Mouse (Mus musculus) thymus, postnatal 10 days (tissue): Measurements from ENCODE around the gene Rasgrp4.
A peak's percentile ranks its signal among the peaks of the same experiment; 100 is the strongest.
"Not testable (repeated sequence)": the region's sequence is repeated elsewhere in the genome, so short reads cannot be mapped to it uniquely, and the experiment has no call there.

Source experiments
- DNase-seq, 2 experiments: peaks; one replicate each; pipeline ENCODE4 v3.0.0; 2021; ENCODE audit warnings: low spot score in 2 of 2

Rasgrp4 gene

DNA sequence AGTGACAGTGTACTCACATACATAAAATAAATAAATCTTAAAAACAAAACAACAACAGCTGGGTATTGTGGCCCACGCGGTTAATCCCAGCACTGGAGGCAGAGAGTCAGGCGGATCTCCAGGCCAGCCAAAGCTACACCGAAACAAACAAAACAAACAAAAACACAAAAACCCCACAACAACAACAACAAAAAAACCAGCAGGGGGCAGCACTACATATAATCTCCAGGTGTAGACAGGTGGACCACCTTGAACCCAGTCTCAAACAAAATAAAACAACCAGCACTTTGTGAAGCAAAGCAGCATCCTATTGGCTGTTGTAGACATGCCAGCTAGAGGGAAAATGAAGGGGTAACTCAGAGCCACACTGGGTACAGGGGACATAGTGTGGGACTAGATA lies 43.5 kb downstream of the Rasgrp4 start:
- DNase-seq = peak in 1 of 2 experiments; percentile 28

DNA sequence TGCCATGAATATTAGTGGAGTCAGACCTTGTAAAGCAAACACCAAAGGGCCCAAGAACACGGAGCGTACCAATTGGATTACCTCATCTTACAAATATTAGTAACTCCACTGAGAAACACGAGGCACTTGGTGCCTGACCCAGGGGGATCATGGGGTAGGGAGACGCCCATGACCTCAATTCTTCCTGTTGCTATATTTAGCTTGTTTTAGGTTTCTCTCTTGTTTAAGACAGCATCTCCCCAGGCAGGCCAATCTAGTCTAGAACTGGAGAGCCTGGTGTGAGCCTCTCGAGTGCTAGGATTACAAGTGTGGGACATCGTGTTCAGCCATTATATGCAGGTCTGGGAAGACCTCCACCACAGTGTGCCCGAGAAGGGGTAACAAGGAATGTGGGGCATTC lies 44.7 kb downstream of the Rasgrp4 start:
- no peak for DNase-seq

DNA sequence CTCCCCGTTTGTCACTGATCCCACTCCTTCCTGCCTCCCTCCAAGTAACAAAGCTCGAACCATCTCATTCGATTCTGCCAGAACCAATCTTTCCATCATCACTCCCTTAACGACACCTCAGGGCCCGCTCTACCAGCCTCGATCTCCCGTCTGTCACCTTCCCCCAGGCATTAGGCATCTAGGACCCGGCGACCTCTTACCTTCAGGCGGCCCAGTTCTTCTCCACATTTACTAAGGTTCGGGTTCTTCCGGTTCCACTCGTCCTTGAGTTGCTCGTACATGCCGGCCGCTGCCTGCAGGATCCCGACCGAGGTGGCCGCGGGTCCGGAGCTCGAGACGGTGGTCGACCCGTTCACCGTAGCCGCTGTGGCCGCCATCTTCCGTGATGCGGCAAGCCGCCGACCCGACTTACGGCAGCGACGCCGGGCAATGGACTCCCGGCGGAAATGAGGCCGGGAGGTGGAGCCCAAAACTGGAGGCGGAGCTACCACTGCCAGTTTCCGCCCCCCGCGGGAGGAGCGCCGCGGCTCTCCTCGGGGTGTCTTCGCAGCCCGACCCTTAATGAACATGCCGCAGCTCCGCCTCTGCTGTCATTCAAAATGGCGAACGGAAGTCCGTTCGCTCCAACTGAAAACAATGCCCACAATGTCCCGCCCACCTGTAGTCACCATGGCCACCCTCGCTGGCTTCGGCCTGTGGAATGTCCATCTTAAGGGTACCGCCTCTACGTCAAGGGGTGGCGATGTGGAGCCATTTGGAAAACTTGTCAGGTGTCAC lies 45.6 kb downstream of the Rasgrp4 start, which contains the start of gene Psmd8:
TSS of gene Psmd8 (minus strand) at position 625 of the 777 bp plus-strand sequence.
- DNase-seq = peak; percentile 95

DNA sequence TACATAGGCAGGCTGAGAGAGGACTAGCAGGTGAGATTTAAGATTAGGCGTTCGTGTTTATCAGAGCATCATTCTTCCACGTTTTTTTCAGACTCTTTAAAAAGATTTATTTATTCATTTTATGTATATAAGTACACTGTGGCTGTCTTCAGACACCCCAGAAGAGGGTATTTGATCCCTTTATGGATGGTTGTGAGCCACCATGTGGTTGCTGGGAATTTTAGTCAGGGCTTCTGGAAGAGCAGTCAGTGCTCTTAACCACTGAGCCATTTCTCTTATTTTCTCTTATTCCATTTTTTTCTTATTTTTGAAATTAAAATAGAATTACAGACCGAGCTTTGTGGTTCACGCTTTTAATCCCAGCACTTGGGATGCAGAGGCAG lies 46.2 kb downstream of the Rasgrp4 start:
- no peak for DNase-seq

DNA sequence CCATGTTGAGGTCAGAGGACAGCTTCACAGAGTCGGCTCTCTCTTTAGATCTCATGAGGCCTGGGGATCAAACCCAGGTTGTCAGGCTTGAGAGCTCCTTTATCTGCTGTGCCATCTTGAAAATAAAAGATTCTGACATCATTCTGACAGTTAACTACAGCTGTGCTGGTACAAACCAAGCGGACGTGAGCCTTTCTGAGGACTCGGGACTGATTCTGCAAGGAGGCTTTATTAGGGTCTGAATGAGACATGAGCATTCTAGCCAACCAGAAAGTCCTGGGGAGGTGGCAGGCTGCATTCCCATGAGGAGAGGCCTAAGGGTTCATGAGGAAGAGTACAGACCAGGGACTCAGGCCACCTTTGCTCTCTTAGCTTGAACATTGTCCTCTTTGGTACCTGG lies 46.7 kb downstream of the Rasgrp4 start:
- DNase-seq = not testable (repeated sequence)

DNA sequence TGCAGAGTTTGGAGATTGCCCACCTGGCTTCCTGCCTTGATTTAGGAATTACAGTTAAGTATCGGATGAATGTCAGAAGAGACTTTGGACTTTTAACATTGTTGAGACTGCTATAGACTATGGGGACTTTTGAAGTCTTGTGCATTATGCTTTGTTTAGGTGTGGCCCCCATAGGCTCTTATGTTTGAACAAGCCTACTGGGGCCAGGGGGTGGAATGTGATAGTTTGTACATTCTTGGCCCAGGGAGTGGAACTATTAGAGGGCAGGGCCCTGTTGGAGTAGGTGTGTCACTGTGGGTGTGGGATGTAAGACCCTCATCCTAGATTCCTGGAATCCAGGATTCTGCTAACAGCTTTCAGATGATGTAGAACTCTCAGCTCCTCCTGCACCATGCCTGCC lies 59.6 kb downstream of the Rasgrp4 start:
- DNase-seq = not testable (repeated sequence)

DNA sequence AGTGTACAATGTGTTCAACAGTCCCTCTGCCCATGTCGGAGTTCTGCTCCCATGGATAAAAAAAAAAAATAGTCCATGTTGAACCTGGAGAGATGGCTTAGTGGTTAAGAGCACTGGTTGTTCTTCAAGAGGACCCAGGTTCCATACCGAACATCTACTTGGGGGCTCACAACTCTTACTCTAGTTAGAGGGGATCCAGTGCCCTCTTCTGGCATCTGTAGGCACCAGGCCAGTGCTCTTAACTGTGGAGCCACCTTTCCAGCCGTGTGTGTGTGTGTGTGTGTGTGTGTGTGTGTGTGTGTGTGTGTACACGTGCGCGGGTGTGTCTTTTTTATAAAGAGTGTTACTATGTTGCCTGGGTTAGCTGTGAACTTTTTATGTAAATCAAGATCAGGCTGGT lies 67.9 kb downstream of the Rasgrp4 start:
- no peak for DNase-seq
